Mouse (Mus musculus) kidney, embryonic 14.5 days (tissue): ENCODE measurements at regions not wholly inside any gene's neighbourhood (a gene's known extent, or its start where the extent isn't known, plus 50 kb on each side); places are given as distances from the start of the nearest gene placed in this dataset.

Experiments
- ATAC-seq: fragments of 200-750 bp; cut with Nextera tagmentation; 2 replicates; pipeline ENCODE4 v1.8.0; 2017; ENCODE audit warnings: moderate number of reproducible peaks, mild to moderate bottlenecking, moderate TSS enrichment, moderate library complexity; ENCODE audit not compliant: low FRiP score, low TSS enrichment
- H3K27ac ChIP-seq: fragments of 300-500 bp; sonication (generic); 2 replicates; pipeline ENCODE4 v1.5.1; 2014; ENCODE audit warnings: low read depth, mild to moderate bottlenecking, low read length, moderate library complexity, mixed read lengths
- H3K27me3 ChIP-seq: fragments of 300-500 bp; sonication (generic); 2 replicates; pipeline ENCODE4 v1.6.1; 2014; ENCODE audit warnings: mild to moderate bottlenecking, low read length; ENCODE audit not compliant: control insufficient read depth, insufficient read depth
- H3K36me3 ChIP-seq: fragments of 300-500 bp; sonication (generic); 2 replicates; pipeline ENCODE4 v1.6.1; 2014; ENCODE audit warnings: low read length, mixed read lengths; ENCODE audit not compliant: control insufficient read depth, insufficient read depth
- H3K4me1 ChIP-seq: fragments of 300-500 bp; sonication (generic); 2 replicates; pipeline ENCODE4 v1.6.1; 2014; ENCODE audit warnings: low read length, mixed read lengths; ENCODE audit not compliant: control insufficient read depth, insufficient read depth
- H3K4me2 ChIP-seq: fragments of 300-500 bp; sonication (generic); replicated peaks from 2 replicates; pipeline ENCODE4 v1.6.1; 2014; ENCODE audit warnings: low read depth, mild to moderate bottlenecking, low read length
- H3K4me3 ChIP-seq: fragments of 300-500 bp; sonication (generic); 2 replicates; pipeline ENCODE4 v1.5.1; 2014; ENCODE audit warnings: mild to moderate bottlenecking, low read length
- H3K9ac ChIP-seq: fragments of 300-500 bp; sonication (generic); 2 replicates; pipeline ENCODE4 v1.6.1; 2014; ENCODE audit warnings: low read depth, mild to moderate bottlenecking, low read length, moderate library complexity
- H3K9me3 ChIP-seq: fragments of 300-500 bp; sonication (generic); 2 replicates; pipeline ENCODE4 v1.6.1; 2016; ENCODE audit warnings: low read length; ENCODE audit not compliant: control insufficient read depth
- WGBS: fragments of 180-500 bp; shearing (Covaris S2); extraction: QIAGEN DNeasy Blood & Tissue Kit; methylation state at CpG from one replicate; pipeline ENCODE4 v1.1.7; 2014; 5-methylcytosine and 5-hydroxymethylcytosine counted together

- H3K27ac ChIP-seq: no peak overlapping the region
- H3K36me3 ChIP-seq: no peaks in the 10 kb centered on the region
- WGBS: 45% methylated on average over 17 of the region's 17 CpGs
- H3K9ac ChIP-seq: no peak overlapping the region
- no peak overlapping the region for H3K4me3 ChIP-seq
- no peak for ATAC-seq
- H3K4me1 ChIP-seq: no peaks in the 10 kb centered on the region
- H3K4me2 ChIP-seq: no peak overlapping the region
- H3K9me3 ChIP-seq: no peaks in the 10 kb centered on the region
- H3K27me3 ChIP-seq: no peaks in the 10 kb centered on the region
Observed at GRCm38 (mm10) chr10:25118674-25119670, 188.7 kb downstream of the Akap7 start.

GRCm38 (mm10) chr10:25114316-25114715 is 187.0 kb upstream of the Arg1 start:
- Histone ChIP-seq H3K4me3 (no peak overlapping the region), H3K9ac (no peak overlapping the region), H3K27ac (no peak overlapping the region), H3K4me1 (no peaks in the 10 kb centered on the region), H3K36me3 (no peaks in the 10 kb centered on the region), H3K4me2 (no peak overlapping the region), H3K9me3 (no peaks in the 10 kb centered on the region), H3K27me3 (no peaks in the 10 kb centered on the region)
- ATAC-seq: no peak
- WGBS: 92% methylated on average over 4 of the region's 4 CpGs

- Histone ChIP-seq H3K9me3 (no peaks in the 10 kb centered on the region), H3K4me2 (no peak overlapping the region), H3K4me1 (no peaks in the 10 kb centered on the region), H3K9ac (no peak overlapping the region), H3K36me3 (no peaks in the 10 kb centered on the region), H3K4me3 (no peak overlapping the region), H3K27ac (no peak overlapping the region), H3K27me3 (no peaks in the 10 kb centered on the region)
- no peak for ATAC-seq
- WGBS: 67% methylated on average over 12 of the region's 12 CpGs
Observed at GRCm38 (mm10) chr10:25112449-25113171, 185.3 kb upstream of the Arg1 start.

- H3K4me2 ChIP-seq: no peak overlapping the region
- no peak overlapping the region for H3K4me3 ChIP-seq
- H3K27ac ChIP-seq: no peak overlapping the region
- no peak for ATAC-seq
- no peaks in the 10 kb centered on the region for H3K4me1 ChIP-seq
- H3K27me3 ChIP-seq: no peaks in the 10 kb centered on the region
- no peaks in the 10 kb centered on the region for H3K9me3 ChIP-seq
- WGBS: 12% methylated on average over 11 of the region's 11 CpGs
- H3K36me3 ChIP-seq: no peaks in the 10 kb centered on the region
- no peak overlapping the region for H3K9ac ChIP-seq
Observed at GRCm38 (mm10) chr10:25111636-25112422, 184.5 kb upstream of the Arg1 start.

GRCm38 (mm10) chr10:25111181-25111580 is 183.9 kb upstream of the Arg1 start:
- Histone ChIP-seq H3K27ac (no peak overlapping the region), H3K27me3 (no peaks in the 10 kb centered on the region), H3K36me3 (no peaks in the 10 kb centered on the region), H3K4me1 (no peaks in the 10 kb centered on the region), H3K9ac (no peak overlapping the region), H3K4me3 (no peak overlapping the region), H3K9me3 (no peaks in the 10 kb centered on the region), H3K4me2 (no peak overlapping the region)
- 56% methylated on average over 7 of the region's 7 CpGs for WGBS
- ATAC-seq: no peak

- Histone ChIP-seq H3K27me3 (no peaks in the 10 kb centered on the region), H3K4me3 (no peak overlapping the region), H3K27ac (no peak overlapping the region), H3K4me1 (no peaks in the 10 kb centered on the region), H3K4me2 (no peak overlapping the region), H3K9me3 (no peaks in the 10 kb centered on the region), H3K9ac (no peak overlapping the region), H3K36me3 (no peaks in the 10 kb centered on the region)
- WGBS: 70% methylated on average over 4 of the region's 4 CpGs
- ATAC-seq: no peak
Observed at GRCm38 (mm10) chr10:25098070-25098469, 170.8 kb upstream of the Arg1 start.

- H3K36me3 ChIP-seq: no peaks in the 10 kb centered on the region
- H3K27ac ChIP-seq: no peak overlapping the region
- no peaks in the 10 kb centered on the region for H3K9me3 ChIP-seq
- no peak overlapping the region for H3K4me2 ChIP-seq
- no peaks in the 10 kb centered on the region for H3K27me3 ChIP-seq
- WGBS: 74% methylated on average over 4 of the region's 4 CpGs
- no peak for ATAC-seq
- no peak overlapping the region for H3K9ac ChIP-seq
- no peaks in the 10 kb centered on the region for H3K4me1 ChIP-seq
- H3K4me3 ChIP-seq: no peak overlapping the region
Observed at GRCm38 (mm10) chr10:25089705-25090386, 162.6 kb upstream of the Arg1 start.

GRCm38 (mm10) chr10:25086745-25087144 is 159.5 kb upstream of the Arg1 start:
- Histone ChIP-seq H3K4me2 (no peak overlapping the region), H3K9me3 (no peaks in the 10 kb centered on the region), H3K9ac (no peak overlapping the region), H3K27ac (no peak overlapping the region), H3K4me1 (no peaks in the 10 kb centered on the region), H3K36me3 (no peaks in the 10 kb centered on the region), H3K4me3 (no peak overlapping the region), H3K27me3 (no peaks in the 10 kb centered on the region)
- ATAC-seq: no peak
- 94% methylated on average over 17 of the region's 17 CpGs for WGBS
